Mouse (Mus musculus): ENCODE measurements at regions not wholly inside any gene's neighbourhood (a gene's known extent, or its start where the extent isn't known, plus 50 kb on each side); places are given as distances from the start of the nearest gene placed in this dataset.

DNA sequence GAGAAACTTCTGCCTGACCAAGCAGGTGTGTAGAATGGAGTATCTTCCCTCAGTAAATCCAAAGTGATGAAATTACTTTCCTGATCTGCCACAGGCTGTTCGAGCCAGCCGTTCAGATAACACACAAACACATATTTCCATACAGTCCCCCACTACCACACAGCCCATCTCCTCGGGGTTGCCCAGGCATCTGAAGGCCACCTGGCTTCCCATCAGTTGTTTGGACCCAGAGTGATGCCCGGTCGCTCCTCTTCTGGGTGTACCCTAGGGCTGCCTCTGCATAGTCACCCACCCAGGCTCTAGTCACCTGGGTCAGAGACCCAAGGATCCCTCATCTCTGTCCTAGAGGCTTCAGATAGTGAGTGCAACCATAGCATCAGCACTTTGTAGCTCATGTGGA lies 107.9 kb downstream of the CK137956 start:
- DNase-seq: no peak

DNA sequence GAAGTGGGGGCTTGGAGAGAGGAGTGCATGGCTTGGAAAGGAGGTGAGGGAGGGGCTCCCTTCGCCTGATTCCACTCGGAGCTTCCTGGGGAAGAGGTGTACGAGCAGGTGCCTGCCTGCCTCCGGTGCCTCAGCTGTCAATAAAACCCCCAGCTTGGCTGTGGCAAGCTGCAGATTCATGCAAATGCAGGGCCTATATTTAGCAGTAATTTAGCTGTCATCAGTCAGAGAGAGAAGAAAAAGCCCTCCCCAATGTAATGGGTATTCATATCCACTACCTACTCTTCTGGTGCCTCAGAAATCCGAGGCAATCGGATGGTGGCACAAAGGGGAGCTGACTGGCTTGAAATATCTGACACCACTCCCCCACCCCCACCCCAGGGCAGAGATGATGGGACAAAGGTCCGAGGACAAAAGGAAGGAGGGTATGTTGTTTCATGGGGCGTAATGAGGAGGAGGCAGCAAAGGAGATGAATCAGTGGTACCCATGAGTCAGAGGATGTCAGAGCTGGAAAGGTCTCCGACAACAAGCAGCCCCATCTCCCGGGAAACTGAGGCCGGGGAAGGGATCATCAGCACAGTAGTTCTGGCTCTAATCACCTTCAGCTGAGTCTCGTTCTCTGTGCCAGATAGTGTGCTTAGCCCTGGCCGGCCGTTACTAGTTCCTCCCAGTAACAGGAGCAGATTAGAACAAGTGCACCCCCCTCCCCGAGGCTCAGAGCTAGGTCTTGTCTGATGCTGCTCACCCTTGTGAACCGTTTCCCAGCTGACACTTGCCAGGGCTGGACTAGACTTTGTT lies 109.2 kb downstream of the CK137956 start:
- DNase-seq: no peak

DNA sequence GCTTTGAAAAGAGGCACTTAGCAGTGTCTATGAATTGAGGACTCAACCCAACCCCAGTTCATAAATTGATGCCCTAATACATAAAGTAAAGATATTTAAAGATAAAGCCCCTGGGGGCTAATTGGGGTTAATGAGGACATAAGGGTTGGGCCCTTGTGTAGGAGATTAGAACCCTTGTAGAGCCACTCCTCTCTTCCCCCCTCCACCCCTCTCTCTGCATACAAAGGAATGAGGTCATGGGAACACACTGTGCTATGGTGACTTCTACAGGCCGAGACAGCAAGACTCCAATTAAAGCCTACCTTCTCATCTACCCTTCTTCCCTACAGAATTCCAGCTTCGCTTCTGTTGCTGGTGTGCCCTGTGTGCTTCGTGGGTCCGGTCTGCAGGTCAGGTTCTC lies 110.5 kb downstream of the CK137956 start:
- DNase-seq: no peak

- DNase-seq: peak; percentile 43 to 64
Measured at GRCm38 (mm10) chr4:127859505-127859904, 111.2 kb downstream of the CK137956 start.

GRCm38 (mm10) chr4:127858566-127858965 lies 112.2 kb downstream of the CK137956 start:
- DNase-seq: no peak

DNA sequence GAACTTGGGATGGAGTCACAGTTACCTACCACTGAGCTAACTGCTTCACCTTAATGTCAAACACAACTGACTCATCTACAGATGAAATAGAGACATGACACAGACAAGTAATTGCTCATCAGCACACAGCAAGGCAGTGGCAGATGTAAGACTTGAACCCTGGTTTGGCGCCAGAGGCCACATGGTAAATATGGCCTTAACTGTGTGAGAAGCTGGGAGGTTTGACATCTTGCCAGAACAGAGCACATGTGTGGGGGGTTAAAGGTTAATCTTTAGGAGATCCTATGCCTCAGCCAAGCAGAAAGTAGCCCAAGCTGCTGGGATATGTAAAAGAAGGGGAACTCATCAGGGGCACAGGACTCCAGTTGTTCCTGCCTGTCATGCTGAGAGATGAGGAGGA lies 114.9 kb downstream of the CK137956 start:
- DNase-seq: peak in 1 of 2 experiments; percentile 22

- DNase-seq: peak; percentile 20 to 27
Measured at GRCm38 (mm10) chr4:127854776-127855409, 115.9 kb downstream of the CK137956 start.

DNA sequence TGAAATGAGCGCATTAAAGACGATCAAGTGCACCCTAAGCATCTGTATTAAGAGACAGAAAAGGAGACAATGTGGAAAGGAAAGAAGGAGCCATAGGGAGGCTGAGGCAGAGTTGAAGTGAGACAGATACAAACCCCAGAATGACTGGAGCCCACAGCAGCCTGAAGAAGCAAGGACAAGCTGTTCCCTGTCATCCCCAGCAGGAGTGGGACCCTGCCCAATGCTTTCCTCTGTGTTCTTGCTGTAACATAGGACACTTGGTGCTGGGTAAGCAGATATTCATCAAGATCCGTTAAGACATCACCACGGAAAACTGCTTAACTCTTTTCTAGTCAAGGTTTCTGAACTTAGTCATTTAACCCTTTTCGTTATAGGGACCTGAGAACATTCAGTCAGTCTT lies 121.4 kb downstream of the CK137956 start:
- peak; percentile 44 to 54 for DNase-seq

DNA sequence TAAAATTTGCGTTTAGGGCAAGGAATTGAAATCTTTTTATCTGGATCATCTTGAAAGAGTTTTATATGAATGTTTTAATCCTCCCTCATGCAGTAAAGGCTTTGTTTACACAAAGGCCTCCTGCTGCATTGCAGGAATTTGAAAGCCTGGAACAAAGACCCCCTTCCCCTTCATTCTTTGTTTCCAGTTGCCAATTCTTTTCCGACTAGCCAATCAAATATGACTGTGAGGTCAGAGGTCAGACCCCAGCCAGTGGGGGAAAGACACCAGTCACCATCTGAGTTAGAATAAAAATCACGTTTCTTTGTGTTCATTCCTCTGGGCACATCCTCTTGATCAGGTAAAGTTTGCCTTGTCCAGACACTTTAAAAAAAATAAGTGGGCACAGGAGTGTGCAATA lies 124.4 kb downstream of the CK137956 start:
- DNase-seq: no peak

- peak; percentile 75 to 80 for DNase-seq
Measured at GRCm38 (mm10) chr4:127843421-127843820, 127.3 kb downstream of the CK137956 start.

GRCm38 (mm10) chr4:127833668-127834067 lies 137.1 kb downstream of the CK137956 start:
- DNase-seq: no peak

- no peak for DNase-seq
Measured at GRCm38 (mm10) chr4:127826988-127827387, 143.8 kb downstream of the CK137956 start.

DNA sequence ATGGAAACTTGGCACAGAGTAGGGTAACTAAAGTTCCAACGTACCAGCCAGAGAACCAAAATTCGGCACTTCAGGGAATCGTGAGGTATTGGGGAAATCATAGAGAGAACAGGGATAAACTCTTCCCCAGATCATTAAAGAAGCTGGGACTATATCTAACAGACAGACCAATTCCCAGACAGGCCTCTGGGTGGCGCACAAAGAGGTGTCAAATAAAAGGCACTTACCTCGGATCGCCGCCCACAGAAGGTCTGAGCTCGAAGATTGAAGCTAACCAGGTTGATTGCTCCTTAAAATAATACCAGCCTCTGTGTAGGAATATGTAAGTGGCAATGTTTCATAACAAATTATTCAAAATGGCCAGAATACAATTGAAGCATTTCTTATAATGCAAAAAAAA lies 151.2 kb downstream of the CK137956 start:
- peak; percentile 31 to 61 for DNase-seq

DNA sequence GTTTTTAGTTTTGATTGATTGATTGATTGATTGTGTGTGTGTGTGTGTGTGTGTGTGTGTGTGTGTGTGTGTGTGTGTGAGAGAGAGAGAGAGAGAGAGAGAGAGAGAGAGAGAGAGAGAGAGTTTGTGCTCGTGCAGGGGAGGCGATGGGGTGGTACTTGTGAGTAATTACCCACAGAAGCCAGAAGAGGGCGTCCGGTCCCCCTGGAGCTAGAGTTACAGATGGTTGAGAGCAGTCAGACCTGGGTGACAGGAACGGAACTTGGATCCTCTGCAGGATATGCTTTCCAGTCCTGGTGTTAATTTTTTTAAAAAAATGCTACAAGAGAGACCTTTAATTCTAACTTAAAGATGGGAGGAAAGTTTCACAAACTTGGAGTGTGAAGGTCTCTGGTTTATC lies 151.7 kb downstream of the CK137956 start:
- no peak for DNase-seq

- no peak for DNase-seq
Measured at GRCm38 (mm10) chr4:127814631-127815030, 156.1 kb downstream of the CK137956 start.

GRCm38 (mm10) chr4:127812047-127812545 lies 158.7 kb downstream of the CK137956 start:
- DNase-seq: no peak

GRCm38 (mm10) chr4:127810899-127811510 lies 159.7 kb downstream of the CK137956 start:
- no peak for DNase-seq

DNA sequence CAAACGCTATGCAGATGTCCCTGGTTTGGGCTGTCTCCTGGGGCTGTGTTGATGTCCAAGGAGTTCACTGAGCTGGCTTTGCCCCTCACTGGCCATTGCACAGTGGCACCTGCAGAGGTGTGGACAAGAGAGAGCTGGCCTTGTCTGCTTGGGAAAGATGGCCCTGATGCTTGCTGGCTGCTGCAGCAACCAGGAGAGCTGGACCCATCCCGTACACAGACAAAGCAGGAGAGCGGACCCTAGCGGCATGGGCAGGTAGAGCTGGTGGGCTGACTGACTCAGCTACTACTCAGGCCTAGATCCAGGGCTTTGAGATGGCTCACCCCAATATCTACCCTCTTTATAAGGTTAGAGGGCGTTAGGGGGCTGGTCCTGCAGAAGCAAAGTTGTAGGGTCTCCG lies 161.7 kb downstream of the CK137956 start:
- DNase-seq: peak; percentile 17 to 43

- DNase-seq: peak; percentile 11 to 20
Measured at GRCm38 (mm10) chr4:127789206-127789605, 181.5 kb downstream of the CK137956 start.

GRCm38 (mm10) chr4:127785786-127786185 lies 185.0 kb downstream of the CK137956 start:
- peak in 1 of 2 experiments; percentile 42 for DNase-seq

DNA sequence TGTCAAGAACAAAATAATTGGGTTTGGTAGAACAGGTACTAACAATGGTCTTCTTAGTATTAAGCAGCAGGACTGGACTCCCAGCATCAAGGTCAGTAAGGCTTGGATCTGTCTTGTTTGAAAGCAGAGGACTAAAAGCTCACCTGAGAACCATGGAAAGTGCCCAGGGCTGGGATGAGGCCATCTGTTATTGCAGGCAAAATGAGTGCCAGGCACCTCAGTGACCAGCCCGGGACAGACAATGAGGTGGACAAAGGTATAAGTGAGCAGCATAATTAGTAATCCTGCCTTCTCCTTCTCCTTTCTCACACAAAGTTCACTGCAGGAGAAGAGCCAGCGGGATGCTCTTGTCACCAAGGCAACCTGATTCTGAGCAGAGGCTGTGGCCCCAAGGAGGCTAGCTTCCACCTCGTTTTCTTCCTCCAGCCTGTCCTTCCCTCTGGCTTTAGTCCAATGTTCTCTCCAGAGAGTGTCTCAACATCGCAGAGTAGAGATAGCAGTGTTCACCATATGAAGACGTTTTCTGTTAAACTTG lies 198.7 kb downstream of the CK137956 start:
- peak; percentile 45 to 66 for DNase-seq

DNA sequence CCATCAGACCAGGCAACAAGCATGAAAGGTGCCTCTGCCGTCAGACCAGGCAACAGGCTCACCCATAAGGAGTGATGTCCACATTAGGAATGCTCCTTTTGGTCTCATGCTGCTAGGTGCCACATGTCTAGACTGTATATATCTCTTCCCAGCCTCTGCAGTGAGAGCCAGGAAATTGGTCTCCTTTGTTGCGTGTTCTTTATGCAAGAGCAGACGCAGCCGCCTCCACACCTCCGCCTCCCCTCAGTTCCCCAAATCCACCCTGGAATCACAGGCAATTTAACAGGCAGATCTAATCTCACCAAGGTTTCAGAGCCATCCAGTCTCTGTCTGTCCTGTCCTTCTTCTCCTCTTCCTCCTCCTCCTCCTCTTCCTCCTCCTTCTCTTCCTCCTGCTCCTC lies 207.0 kb downstream of the CK137956 start:
- DNase-seq: no peak

DNA sequence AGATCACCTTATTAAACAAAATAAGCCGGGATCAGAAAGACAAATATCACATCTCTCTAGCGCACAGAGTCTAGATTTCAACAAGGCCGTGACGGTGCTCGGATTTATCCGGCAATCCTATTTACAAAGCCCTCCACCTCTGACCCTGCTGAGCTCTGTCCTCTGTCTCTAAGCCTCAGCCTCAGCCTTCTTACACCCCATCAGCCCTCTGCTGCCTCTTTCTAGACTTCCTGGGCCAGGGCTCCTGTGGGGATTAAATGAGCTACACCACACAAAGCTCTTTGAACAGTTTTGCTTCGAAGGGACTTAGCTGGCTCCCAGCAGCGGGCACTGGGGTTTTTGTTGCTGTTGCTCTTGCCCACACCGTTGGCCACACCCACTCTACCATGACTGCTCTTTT lies 211.8 kb downstream of the CK137956 start:
- DNase-seq: no peak

All from cerebellum, postnatal 14 days (tissue).